Mouse (Mus musculus) neutrophil, adult 65 days (primary cell): ENCODE data around the gene Dennd5b. TPM values are rescaled to one million over a fixed set of nuclear protein-coding genes. Genes with fewer than 3 reads are reported as not detected.

Experiments
- total RNA-seq: library from RNA; stranded (reverse); gene quantifications from 2 replicates; pipeline ENCODE4 v1.2.4, GENCODE M21; 2023

The Dennd5b gene
- total RNA-seq: 0.82 and 1.2 TPM in 2 replicates

GRCm38 (mm10) chr6:149101076-149101942 lies at the start of gene Dennd5b:
Gene Dennd5b, minus strand, starts transcription at chr6:149101680.

GRCm38 (mm10) chr6:149139471-149139870 lies 38.0 kb upstream of the Dennd5b start, which contains the start of gene Etfbkmt:
Gene Etfbkmt, plus strand, starts transcription at chr6:149139849.

DNA sequence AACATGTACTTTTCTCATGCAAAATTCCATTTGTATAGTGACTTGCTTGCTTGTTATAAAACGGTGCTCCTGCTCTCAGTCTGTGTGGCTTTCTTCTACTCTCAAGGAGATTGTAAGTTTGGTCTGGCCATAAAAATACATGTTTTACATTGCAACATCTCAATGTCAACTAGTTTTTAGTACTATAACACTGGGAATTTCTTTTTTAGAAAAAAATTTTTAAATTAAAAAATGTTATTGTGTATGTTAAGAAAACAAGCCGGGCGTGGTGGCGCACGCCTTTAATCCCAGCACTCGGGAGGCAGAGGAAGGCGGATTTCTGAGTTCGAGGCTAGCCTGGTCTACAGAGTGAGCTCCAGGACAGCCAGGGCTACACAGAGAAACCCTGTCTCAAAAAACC lies 28.4 kb upstream of the Dennd5b start, which contains the start of gene Gm10203:
TSS of gene Gm10203 (plus strand) at position 301 of the 400 bp plus-strand sequence.

DNA sequence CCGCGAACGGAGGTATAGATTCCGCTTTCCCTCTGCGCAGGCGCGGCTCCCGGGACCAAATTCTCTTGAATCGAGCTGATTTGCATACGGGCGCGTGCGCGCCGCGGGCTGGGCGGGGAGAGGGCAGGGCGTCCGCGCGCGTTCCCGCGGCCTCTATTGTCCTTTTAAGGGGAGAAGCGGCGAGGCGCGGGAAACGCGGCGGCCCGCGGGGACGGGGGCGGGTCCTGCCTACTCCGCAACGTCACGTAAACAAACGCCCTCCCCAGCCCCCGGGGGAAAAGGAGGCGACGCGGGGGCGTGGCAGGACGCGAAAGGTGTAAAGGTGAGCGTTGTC lies 155.1 kb downstream of the Dennd5b start, which contains the start of gene Sinhcaf:
TSS of gene Sinhcaf (minus strand) at position 59 of the 334 bp plus-strand sequence.

Other genes starting within 250 kb of the Dennd5b start
- 1.3 and 1.7 TPM in 2 replicates for gene Caprin2, start 205.4 kb downstream of the Dennd5b start, total RNA-seq
- 9.1 and 12.9 TPM in 2 replicates for gene Sinhcaf, start 155.2 kb downstream of the Dennd5b start, total RNA-seq
- not detected in 2 replicates for gene Gm10203, start 28.5 kb upstream of the Dennd5b start, total RNA-seq
- 2.9 and 3.2 TPM in 2 replicates for gene Etfbkmt, start 38.2 kb upstream of the Dennd5b start, total RNA-seq
- 26.6 and 32.1 TPM in 2 replicates for gene Amn1, start 87.0 kb upstream of the Dennd5b start, total RNA-seq
- gene Resf1, start 207.7 kb upstream of the Dennd5b start, total RNA-seq: 334 and 354 TPM in 2 replicates